Mouse (Mus musculus) MEL (cell line): Measurements from ENCODE around the gene Ubash3b. TPM values are rescaled to one million over a fixed set of nuclear protein-coding genes. Genes with fewer than 3 reads are reported as not detected.

Experiments
- DNase-seq: peaks from one replicate; pipeline ENCODE4 v3.0.0; 2011; ENCODE audit warnings: low read depth, low spot score
- H3K27ac ChIP-seq: 2 replicates; pipeline ENCODE4 v1.5.1; 2012; ENCODE audit warnings: low read depth, mild to moderate bottlenecking, control low read depth, low read length, moderate library complexity; ENCODE audit not compliant: control insufficient read depth
- H3K27me3 ChIP-seq, 2 experiments: fragments of 150-350 bp in 1 of 2; sonication (generic) in 1 of 2; 2 replicates each; pipeline ENCODE4 v1.6.1; 2012; ENCODE audit warnings: low read length in 2 of 2, mild to moderate bottlenecking in 2 of 2, improper control_type of control experiment in 1 of 2, moderate library complexity in 1 of 2; ENCODE audit not compliant: insufficient read depth in 2 of 2, control insufficient read depth in 1 of 2
- H3K36me3 ChIP-seq, 2 experiments: 2 replicates each; pipeline ENCODE4 v1.6.1; 2012 to 2014; ENCODE audit warnings: low read length in 2 of 2, improper control_type of control experiment in 1 of 2, inconsistent platforms in 1 of 2, mild to moderate bottlenecking in 1 of 2; ENCODE audit not compliant: insufficient read depth in 2 of 2, control insufficient read depth in 1 of 2
- H3K4me1 ChIP-seq, 2 experiments: fragments of 150-350 bp in 1 of 2; sonication (generic) in 1 of 2; 2 replicates each; pipeline ENCODE4 v1.6.1; 2012; ENCODE audit warnings: low read length in 2 of 2, improper control_type of control experiment in 1 of 2, mild to moderate bottlenecking in 1 of 2; ENCODE audit not compliant: insufficient read depth in 2 of 2, control insufficient read depth in 1 of 2
- H3K4me3 ChIP-seq, 2 experiments: fragments of 150-350 bp in 1 of 2; sonication (generic) in 1 of 2; 2 replicates each; pipeline ENCODE4 v1.5.1; 2012; ENCODE audit warnings: low read depth in 2 of 2, low read length in 2 of 2, mild to moderate bottlenecking in 2 of 2, moderate library complexity in 2 of 2, control low read depth in 1 of 2, improper control_type of control experiment in 1 of 2; ENCODE audit not compliant: control insufficient read depth in 1 of 2, insufficient read depth in 1 of 2
- H3K79me2 ChIP-seq: 2 replicates; pipeline ENCODE4 v1.6.1; 2012; ENCODE audit warnings: mild to moderate bottlenecking, low read length, moderate library complexity; ENCODE audit not compliant: control insufficient read depth, poor library complexity, insufficient read depth
- H3K9ac ChIP-seq: 2 replicates; pipeline ENCODE4 v1.6.1; 2012; ENCODE audit warnings: low read depth, mild to moderate bottlenecking, control low read depth, low read length, moderate library complexity; ENCODE audit not compliant: control insufficient read depth, poor library complexity, severe bottlenecking
- H3K9me3 ChIP-seq: fragments of 150-350 bp; sonication (generic); replicated peaks from 2 replicates; pipeline ENCODE4 v1.6.1; 2012; ENCODE audit warnings: mild to moderate bottlenecking, low read length, improper control_type of control experiment, moderate library complexity; ENCODE audit not compliant: insufficient read depth
- CTCF ChIP-seq, 3 experiments: IDR thresholded peaks in 2 of 3; conservative IDR thresholded peaks in 1 of 3; 2 replicates each; pipeline ENCODE4 v1.5.1; 2011 to 2012; ENCODE audit warnings: low read length in 3 of 3, low read depth in 2 of 3, mild to moderate bottlenecking in 2 of 3, improper control_type of control experiment in 1 of 3, inconsistent platforms in 1 of 3, mixed read lengths in 1 of 3, moderate library complexity in 1 of 3; ENCODE audit not compliant: control insufficient read depth in 1 of 3, insufficient read depth in 1 of 3, poor library complexity in 1 of 3, severe bottlenecking in 1 of 3
- E2F4 ChIP-seq: IDR thresholded peaks from 2 replicates; pipeline ENCODE4 v1.6.1; 2011; ENCODE audit warnings: low read depth, low read length, improper control_type of control experiment, borderline replicate concordance
- EP300 ChIP-seq, 2 experiments: IDR thresholded peaks; 2 replicates each; pipeline ENCODE4 v1.6.1; 2011; ENCODE audit warnings: improper control_type of control experiment in 2 of 2, low read length in 2 of 2, low read depth in 1 of 2, mild to moderate bottlenecking in 1 of 2
- ETS1 ChIP-seq: IDR thresholded peaks from 2 replicates; pipeline ENCODE4 v1.6.1; 2012; ENCODE audit warnings: low read depth, mild to moderate bottlenecking, inconsistent platforms, low read length, improper control_type of control experiment, moderate library complexity
- GATA1 ChIP-seq: IDR thresholded peaks from 2 replicates; pipeline ENCODE4 v1.6.1; 2011; ENCODE audit warnings: low read depth, low read length, improper control_type of control experiment
- KAT2A ChIP-seq: conservative IDR thresholded peaks from 2 replicates; pipeline ENCODE4 v1.6.1; 2012; ENCODE audit warnings: low read depth, low read length, improper control_type of control experiment, inconsistent platforms
- MAZ ChIP-seq: IDR thresholded peaks from 2 replicates; pipeline ENCODE4 v1.6.1; 2012; ENCODE audit warnings: low read depth, mild to moderate bottlenecking, inconsistent platforms, low read length, improper control_type of control experiment
- MEF2A ChIP-seq: IDR thresholded peaks from 2 replicates; pipeline ENCODE4 v1.6.1; 2014; ENCODE audit warnings: low read depth, mild to moderate bottlenecking, inconsistent platforms, low read length, improper control_type of control experiment; ENCODE audit not compliant: poor library complexity, insufficient replicate concordance, severe bottlenecking; ENCODE audit errors: extremely low read depth
- MXI1 ChIP-seq: IDR thresholded peaks from 2 replicates; pipeline ENCODE4 v1.6.1; 2011; ENCODE audit warnings: mild to moderate bottlenecking, low read depth, low read length, improper control_type of control experiment
- NRF1 ChIP-seq: IDR thresholded peaks from 2 replicates; pipeline ENCODE4 v1.6.1; 2014; ENCODE audit warnings: low read depth, mild to moderate bottlenecking, inconsistent platforms, low read length, improper control_type of control experiment, moderate library complexity; ENCODE audit not compliant: poor library complexity, insufficient read depth, severe bottlenecking
- POLR2A ChIP-seq, 2 experiments: IDR thresholded peaks; 2 replicates each; pipeline ENCODE4 v1.6.1; 2011 to 2012; ENCODE audit warnings: low read length in 2 of 2, mild to moderate bottlenecking in 2 of 2, control low read depth in 1 of 2, improper control_type of control experiment in 1 of 2, low read depth in 1 of 2, moderate library complexity in 1 of 2; ENCODE audit not compliant: control insufficient read depth in 1 of 2, insufficient read depth in 1 of 2, poor library complexity in 1 of 2
- RAD21 ChIP-seq: IDR thresholded peaks from 2 replicates; pipeline ENCODE4 v1.6.1; 2011; ENCODE audit warnings: mild to moderate bottlenecking, low read depth, low read length, improper control_type of control experiment
- RCOR1 ChIP-seq: IDR thresholded peaks from 2 replicates; pipeline ENCODE4 v1.6.1; 2012; ENCODE audit warnings: low read depth, mild to moderate bottlenecking, inconsistent platforms, low read length, improper control_type of control experiment
- SMC3 ChIP-seq: IDR thresholded peaks from 2 replicates; pipeline ENCODE4 v1.6.1; 2011; ENCODE audit warnings: low read depth, low read length, improper control_type of control experiment
- TAL1 ChIP-seq: IDR thresholded peaks from 2 replicates; pipeline ENCODE4 v1.6.1; 2012; ENCODE audit warnings: mild to moderate bottlenecking, inconsistent platforms, low read length, moderate library complexity, mixed read lengths
- TCF12 ChIP-seq: IDR thresholded peaks from 2 replicates; pipeline ENCODE4 v1.6.1; 2014; ENCODE audit warnings: low read depth, mild to moderate bottlenecking, inconsistent platforms, low read length, improper control_type of control experiment, moderate library complexity
- ZNF384 ChIP-seq: IDR thresholded peaks from 2 replicates; pipeline ENCODE4 v1.6.1; 2012; ENCODE audit warnings: low read depth, mild to moderate bottlenecking, inconsistent platforms, low read length, improper control_type of control experiment
- polyA plus RNA-seq, 2 experiments: library from polyadenylated mRNA; stranded (reverse) in 1 of 2; unstranded in 1 of 2; fragments of >175 nt in 1 of 2; fragments of >200 nt in 1 of 2; gene quantifications; 2 replicates each; pipeline versions ENCODE4 v1.2.1 to v1.2.4; 2012; ENCODE audit warnings: low replicate concordance in 2 of 2, low read depth in 1 of 2; ENCODE audit not compliant: insufficient read length in 2 of 2, insufficient read depth in 1 of 2, missing spikeins in 1 of 2
- total RNA-seq: library from RNA; depleted of rRNA; stranded (reverse); fragments of 300-350 nt; gene quantifications from 2 replicates; pipeline ENCODE4 v1.2.3, GENCODE M21; 2012

The Ubash3b gene
- total and polyA plus RNA-seq, 3 experiments: 5.4 to 11.3 TPM; not detected in 1

GRCm38 (mm10) chr9:41060617-41061016 lies 100.9 kb downstream of the Ubash3b start:
- H3K4me1 ChIP-seq: peaks cover 5 to 40% of the 10 kb centered on the region in 2 experiments
- H3K36me3 ChIP-seq: peaks cover 0 to 25% of the 10 kb centered on the region in 2 experiments; a peak in 2 of 4 replicates
- H3K79me2 ChIP-seq: no peaks in the 10 kb centered on the region
- no peak overlapping the region for H3K9ac ChIP-seq
- DNase-seq: no peak
- TF ChIP-seq RAD21: no peak
- TF ChIP-seq POLR2A (IDR thresholded peaks at IDR 0.05; ENCODE audit: control insufficient read depth in 1 of 2, insufficient read depth in 1 of 2, low read depth in 1 of 2, low read length in 2 of 2, poor library complexity in 1 of 2): no peak
- no peak for TF ChIP-seq KAT2A
- TF ChIP-seq GATA1: no peak
- no peak for TF ChIP-seq ZNF384
- no peak for TF ChIP-seq CTCF (IDR thresholded peaks at IDR 0.05 in 2 of 3, conservative IDR thresholded peaks at IDR 0.05 in 1 of 3; ENCODE audit: control insufficient read depth in 1 of 3, insufficient read depth in 1 of 3, low read depth in 2 of 3, low read length in 3 of 3, poor library complexity in 1 of 3, severe bottlenecking in 1 of 3)
- no peak for TF ChIP-seq ETS1
- no peak overlapping the region for H3K4me3 ChIP-seq
- no peaks in the 10 kb centered on the region for H3K9me3 ChIP-seq
- H3K27me3 ChIP-seq: no peaks in the 10 kb centered on the region
- H3K27ac ChIP-seq: 0 out of 2 replicates have a peak overlapping the region, but pooled peaks have one; percentile 9

GRCm38 (mm10) chr9:41058765-41059535 lies 102.5 kb downstream of the Ubash3b start:
- DNase-seq: peak; percentile 72
- H3K9me3 ChIP-seq: no peaks in the 10 kb centered on the region
- H3K27me3 ChIP-seq: no peaks in the 10 kb centered on the region
- peaks cover 5 to 40% of the 10 kb centered on the region in 2 experiments for H3K4me1 ChIP-seq
- TF ChIP-seq TAL1: peak; percentile 58; the same call in 1 of the 2 replicates
- TF ChIP-seq MAZ: peak; percentile 51; the same call in 1 of the 2 replicates
- 0 out of 2 replicates have a peak, but pooled peaks have one; percentile 27 for TF ChIP-seq MXI1
- TF ChIP-seq GATA1: peak; percentile 82
- TF ChIP-seq E2F4: no peak
- no peak for TF ChIP-seq NRF1
- TF ChIP-seq SMC3: peak; percentile 5; the same call in 1 of the 2 replicates
- TF ChIP-seq ETS1: peak; percentile 53; the same call in 1 of the 2 replicates
- peak; percentile 72 for TF ChIP-seq RCOR1
- TF ChIP-seq TCF12: peak; percentile 79
- peak; percentile 69 to 79 for TF ChIP-seq EP300 (IDR thresholded peaks at IDR 0.05; ENCODE audit: low read depth in 1 of 2, low read length in 2 of 2)
- TF ChIP-seq MEF2A: no peak
- no peak for TF ChIP-seq ZNF384
- no peak overlapping the region for H3K4me3 ChIP-seq
- no peak overlapping the region for H3K9ac ChIP-seq
- H3K79me2 ChIP-seq: no peaks in the 10 kb centered on the region
- H3K27ac ChIP-seq: peak overlapping the region; percentile 36
- peaks cover 0 to 20% of the 10 kb centered on the region in 2 experiments; a peak in 2 of 4 replicates for H3K36me3 ChIP-seq
